10 mouse cellular contexts compared by ENCODE assay signal in the genomic region with DNA sequence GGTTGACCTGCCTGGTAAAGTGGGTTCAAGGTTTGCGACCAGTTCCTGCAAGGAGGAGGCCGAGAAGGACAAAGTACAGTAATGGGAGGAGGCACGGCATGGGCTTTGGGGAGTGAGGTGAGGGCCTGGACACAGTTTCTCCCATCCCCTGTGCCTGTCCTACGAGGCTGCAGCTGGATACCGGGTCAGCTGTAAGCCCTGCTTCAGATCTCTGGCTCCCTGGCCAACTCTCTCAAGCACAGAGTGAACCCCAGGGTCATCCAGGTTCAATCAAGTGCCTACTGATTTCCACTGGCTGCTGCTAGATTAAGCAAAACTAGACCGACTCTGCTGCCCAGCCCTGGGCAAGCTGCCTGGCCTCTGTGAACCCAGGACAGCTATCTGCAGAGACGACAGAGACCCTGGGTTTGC. TPM values are rescaled to one million over a fixed set of nuclear protein-coding genes. Genes with fewer than 3 reads are reported as not detected.
DNase-seq lines count a peak whose midpoint lies in the region; ATAC-seq and TF ChIP-seq lines count a peak whose summit lies in the region.
"Had no signal": no experiment of that assay in that cellular context is flagged by ENCODE, and none has a peak within 500 bp of the region (broad histone marks: within the 10 kb centered on the region; RNA-seq: fewer than 3 reads in every experiment).

No protein-coding gene starts in this region.

- H3K4me1 ChIP-seq in forebrain, embryonic 12.5 days = peaks cover 89% of the 10 kb centered on the region
- H3K4me1 ChIP-seq in hindbrain, embryonic 15.5 days (replicated peaks) = peaks cover 88% of the 10 kb centered on the region
- H3K4me1 ChIP-seq in midbrain, embryonic 12.5 days = peaks cover 83% of the 10 kb centered on the region

- H3K9me3 ChIP-seq in forebrain, embryonic 12.5 days = no peaks in the 10 kb centered on the region
- H3K9me3 ChIP-seq in hindbrain, embryonic 15.5 days = no peaks in the 10 kb centered on the region
- no peaks in the 10 kb centered on the region for H3K9me3 ChIP-seq in midbrain, embryonic 12.5 days
- H3K9me3 ChIP-seq: liver, embryonic 13.5 days had no signal

- no peak for ATAC-seq in forebrain, embryonic 12.5 days (ENCODE audit: low FRiP score)
- no peak for ATAC-seq in hindbrain, embryonic 15.5 days (ENCODE audit: low FRiP score, low read depth)
- no peak for ATAC-seq in midbrain, embryonic 12.5 days (ENCODE audit: low FRiP score, low read depth)

- no peak for DNase-seq in layer of hippocampus, adult 2 months (ENCODE audit: low spot score in 2 of 2)
- DNase-seq in layer of hippocampus, adult 18-20 months (ENCODE audit: low spot score in 2 of 2) = no peak
- DNase-seq in right cerebral cortex, postnatal 25 days = no peak
- no peak for DNase-seq in left cerebral cortex, adult 9 months (ENCODE audit: low spot score in 2 of 2)
- DNase-seq in urinary bladder, postnatal 25 days (ENCODE audit: low spot score) = no peak
- DNase-seq: liver, embryonic 13.5 days; right cerebral cortex, postnatal 14 days had no signal

- no peak overlapping the region for H3K9ac ChIP-seq in forebrain, embryonic 12.5 days
- no peak overlapping the region for H3K9ac ChIP-seq in hindbrain, embryonic 15.5 days
- peak overlapping the region; percentile 24; the same call in 1 of the 2 replicates for H3K9ac ChIP-seq in midbrain, embryonic 12.5 days (replicated peaks)
- H3K9ac ChIP-seq: liver, embryonic 13.5 days had no signal

- H3K27me3 ChIP-seq in forebrain, embryonic 12.5 days = 0 out of 2 replicates have a peak, but pooled peaks cover 2% of the 10 kb centered on the region
- no peaks in the 10 kb centered on the region for H3K27me3 ChIP-seq in hindbrain, embryonic 15.5 days
- peaks cover 7% of the 10 kb centered on the region; the same call in 1 of the 2 replicates for H3K27me3 ChIP-seq in midbrain, embryonic 12.5 days

- 87% methylated on average over 7 of the region's 7 CpGs for WGBS in forebrain, embryonic 12.5 days
- WGBS in hindbrain, embryonic 15.5 days = 71% methylated on average over 7 of the region's 7 CpGs
- WGBS in midbrain, embryonic 12.5 days = 72% methylated on average over 7 of the region's 7 CpGs

- no peak for TF ChIP-seq CTCF in layer of hippocampus, adult 2 months (conservative IDR thresholded peaks at IDR 0.05)

- H3K4me2 ChIP-seq in forebrain, embryonic 12.5 days = peak overlapping the region; percentile 3; the same call in 1 of the 2 replicates
- peak overlapping the region; percentile 81 for H3K4me2 ChIP-seq in hindbrain, embryonic 15.5 days
- H3K4me2 ChIP-seq in midbrain, embryonic 12.5 days (replicated peaks) = peak overlapping the region; percentile 75; the same call in 1 of the 2 replicates

- H3K4me3 ChIP-seq in layer of hippocampus, adult 2 months = no peak overlapping the region; the same call in 1 of the 2 replicates
- H3K4me3 ChIP-seq in forebrain, embryonic 12.5 days (replicated peaks) = no peak overlapping the region
- no peak overlapping the region for H3K4me3 ChIP-seq in hindbrain, embryonic 15.5 days
- no peak overlapping the region for H3K4me3 ChIP-seq in midbrain, embryonic 12.5 days
- H3K4me3 ChIP-seq: liver, embryonic 13.5 days had no signal

- no peaks in the 10 kb centered on the region for H3K36me3 ChIP-seq in forebrain, embryonic 12.5 days (replicated peaks)
- no peaks in the 10 kb centered on the region for H3K36me3 ChIP-seq in hindbrain, embryonic 15.5 days
- no peaks in the 10 kb centered on the region for H3K36me3 ChIP-seq in midbrain, embryonic 12.5 days
- H3K36me3 ChIP-seq: liver, embryonic 13.5 days had no signal

- H3K27ac ChIP-seq in layer of hippocampus, adult 2 months = peak overlapping the region; percentile 97; the same call in 1 of the 2 replicates
- H3K27ac ChIP-seq in forebrain, embryonic 12.5 days = no peak overlapping the region
- H3K27ac ChIP-seq in hindbrain, embryonic 15.5 days (replicated peaks) = no peak overlapping the region
- peak overlapping the region; percentile 63; the same call in 1 of the 2 replicates for H3K27ac ChIP-seq in midbrain, embryonic 12.5 days (replicated peaks)

RNA-seq across cellular contexts. Expression of a gene that starts 3.3 kb away (rescaled TPM):
- total RNA-seq in layer of hippocampus, adult 2 months (2021) = 10 to 100 TPM; 66.1 to 69.7 TPM
- total RNA-seq in layer of hippocampus, adult 18-20 months (2021) = 10 to 100 TPM; 61.4 to 63.7 TPM
- 44.0 and 45.6 TPM in 2 replicates for polyA plus RNA-seq in forebrain, embryonic 12.5 days (2016; fragmentation: Nextera tagmentation; extraction: Ambion mirVana)
- polyA plus RNA-seq in hindbrain, embryonic 15.5 days (2015; fragmentation: Nextera tagmentation; extraction: Ambion mirVana) = 46.5 and 54.2 TPM in 2 replicates
- polyA plus RNA-seq in midbrain, embryonic 12.5 days (2016; fragmentation: Nextera tagmentation; extraction: Ambion mirVana) = 52.4 and 53.8 TPM in 2 replicates

RNA-seq across cellular contexts. Expression of a gene that starts 49.5 kb away (rescaled TPM):
- total RNA-seq in layer of hippocampus, adult 2 months (2021) = not detected
- total RNA-seq in layer of hippocampus, adult 18-20 months (2021) = not detected
- polyA plus RNA-seq in forebrain, embryonic 12.5 days (2016; fragmentation: Nextera tagmentation; extraction: Ambion mirVana) = not detected in 2 replicates
- 1.00 and 1.9 TPM in 2 replicates for polyA plus RNA-seq in hindbrain, embryonic 15.5 days (2015; fragmentation: Nextera tagmentation; extraction: Ambion mirVana)
- not detected in 2 replicates for polyA plus RNA-seq in midbrain, embryonic 12.5 days (2016; fragmentation: Nextera tagmentation; extraction: Ambion mirVana)

Comparison
In these comparisons a context has a peak if more than half of its experiments do, and no peak if none do; other contexts are left out.
1. H3K27ac ChIP-seq: peak in layer of hippocampus, adult 2 months (single experiment) and midbrain, embryonic 12.5 days (single experiment); none in forebrain, embryonic 12.5 days (single experiment) and hindbrain, embryonic 15.5 days (single experiment).
2. H3K4me2 ChIP-seq: peak in every context shown above with its lines; median percentile 81 in hindbrain, embryonic 15.5 days; 75 in midbrain, embryonic 12.5 days; 3 in forebrain, embryonic 12.5 days.